Mouse (Mus musculus) lung, adult 2 months (tissue): Measurements from ENCODE around the gene Rnf10. TPM values are rescaled to one million over a fixed set of nuclear protein-coding genes. Genes with fewer than 3 reads are reported as not detected.

Source experiments
- DNase-seq: peaks from one replicate; pipeline ENCODE4 v3.0.0; 2022
- H3K4me1 ChIP-seq: fragments of 200-500 bp; 2 replicates; pipeline ENCODE4 v1.6.1; 2011; ENCODE audit warnings: low read length; ENCODE audit not compliant: control insufficient read depth, insufficient read depth
- H3K4me3 ChIP-seq: fragments of 200-500 bp; replicated peaks from 2 replicates; pipeline ENCODE3; 2011; ENCODE audit warnings: low read depth, mild to moderate bottlenecking, control low read depth, low read length; ENCODE audit errors: extremely low read depth
- CTCF ChIP-seq: fragments of 200-500 bp; IDR thresholded peaks from 2 replicates; pipeline ENCODE4 v1.5.1; 2011; ENCODE audit warnings: mild to moderate bottlenecking, low read length, control low read depth; ENCODE audit not compliant: insufficient read depth
- POLR2A ChIP-seq: fragments of 200-500 bp; IDR thresholded peaks from 2 replicates; pipeline ENCODE4 v1.6.1; 2011; ENCODE audit warnings: low read depth, mild to moderate bottlenecking, control low read depth, low read length, borderline replicate concordance; ENCODE audit errors: extremely low read depth
- WGBS: fragments of 180-500 bp; shearing (Covaris S2); methylation state at CpG from one replicate; pipeline ENCODE4 v1.1.7; 2018; 5-methylcytosine and 5-hydroxymethylcytosine counted together
- polyA plus RNA-seq: library from polyadenylated mRNA; depleted of rRNA; stranded (reverse); fragments of >200 nt; gene quantifications from 2 replicates; pipeline ENCODE4 v1.2.3, GENCODE M21; 2012

Gene Rnf10
- polyA plus RNA-seq, 1 experiment = 133 TPM

DNA sequence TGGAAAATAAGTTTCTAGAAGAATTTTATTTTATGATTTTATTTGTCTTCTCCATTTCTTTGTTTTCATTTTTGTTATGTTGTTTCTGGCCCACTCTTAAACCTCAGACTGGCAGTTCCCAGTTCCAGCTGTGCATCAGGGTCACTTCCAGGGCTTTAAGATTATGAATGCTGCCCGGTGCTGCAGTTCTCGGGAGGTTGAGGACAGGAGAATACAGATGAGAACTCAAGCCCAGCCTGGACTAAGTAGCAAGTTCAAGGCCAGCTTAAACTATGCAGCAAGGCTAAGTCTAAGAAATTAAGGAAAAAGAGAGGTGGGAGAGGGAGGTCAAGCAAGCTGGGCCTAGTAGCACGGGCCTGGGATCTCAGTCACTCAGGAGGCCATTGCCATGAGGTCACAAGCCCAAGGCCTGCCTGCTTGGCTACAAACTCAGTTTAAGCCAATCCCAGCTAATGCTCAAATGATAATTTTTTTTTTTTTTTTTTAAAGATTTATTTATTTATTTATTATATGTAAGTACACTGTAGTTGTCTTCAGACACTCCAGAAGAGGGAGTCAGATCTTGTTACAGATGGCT lies 5.1 kb downstream of the Rnf10 start:
- Histone ChIP-seq H3K4me3 (no peak overlapping the region), H3K4me1 (peaks cover 31% of the 10 kb centered on the region)
- 64% methylated on average over 3 of the region's 3 CpGs for WGBS
- no peak for TF ChIP-seq CTCF
- no peak for TF ChIP-seq POLR2A
- DNase-seq = no peak

GRCm38 (mm10) chr5:115266787-115267468 lies 5.8 kb downstream of the Rnf10 start:
- Histone ChIP-seq H3K4me1 (peaks cover 32% of the 10 kb centered on the region), H3K4me3 (no peak overlapping the region)
- no peak for TF ChIP-seq POLR2A
- TF ChIP-seq CTCF = no peak
- WGBS = 47% methylated on average over 8 of the region's 8 CpGs
- no peak for DNase-seq

DNA sequence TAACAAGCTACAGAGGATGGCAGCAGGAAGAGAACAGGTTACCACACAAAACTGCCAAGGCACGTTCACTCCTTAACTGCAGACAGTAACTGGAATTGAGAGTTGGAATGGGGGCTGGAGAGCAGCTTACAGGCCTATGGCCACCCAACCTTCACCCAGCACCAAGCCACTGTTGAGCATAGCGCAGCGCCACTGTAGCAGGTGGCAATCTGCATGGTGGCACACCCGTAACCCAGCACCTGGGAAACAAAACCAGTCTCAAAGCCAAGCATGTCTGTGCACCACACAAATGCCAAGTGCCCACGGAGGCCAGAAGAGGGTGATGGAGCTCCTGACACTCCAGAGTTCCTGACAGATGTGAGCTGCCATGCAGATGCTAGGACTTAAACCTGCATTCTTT lies 6.4 kb downstream of the Rnf10 start:
- 69% methylated on average over 5 of the region's 5 CpGs for WGBS
- H3K4me1 ChIP-seq = peaks cover 29% of the 10 kb centered on the region

DNA sequence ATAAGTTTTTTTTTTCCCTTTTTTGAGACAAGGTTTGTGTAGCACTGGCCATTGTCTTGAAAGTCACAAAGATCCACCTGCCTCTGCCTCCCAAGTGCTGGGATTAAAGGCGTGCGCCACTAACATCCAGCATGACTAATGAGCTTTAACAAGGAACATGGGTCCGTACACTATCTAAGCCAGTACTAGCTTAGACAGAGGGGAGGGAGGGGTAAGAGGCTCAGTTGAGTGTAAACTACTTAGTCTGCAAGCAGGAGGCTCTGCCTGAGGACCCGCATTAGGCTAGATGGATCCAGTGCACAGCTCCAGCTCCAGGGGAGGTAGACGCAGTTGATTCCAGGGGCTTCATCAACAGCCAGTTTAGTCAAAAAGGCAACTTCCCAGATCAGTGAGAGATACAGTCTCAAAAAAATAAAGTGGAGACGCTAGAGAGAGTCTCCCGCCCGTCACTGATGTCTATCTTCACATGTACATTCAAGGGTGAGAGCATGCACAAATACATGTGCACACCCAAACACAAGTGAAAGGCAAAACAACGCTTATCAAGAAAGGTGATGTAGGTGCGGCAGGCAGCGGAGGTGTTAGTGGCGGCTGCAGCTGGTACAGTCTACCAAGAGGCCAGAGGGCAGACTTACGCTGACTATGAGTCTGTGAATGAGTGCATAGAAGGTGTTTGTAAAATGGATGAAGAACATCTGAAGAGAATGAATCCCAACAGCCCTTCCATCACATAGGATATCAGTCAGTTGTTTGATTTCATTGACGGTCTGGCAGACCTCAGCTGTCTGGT lies 10.0 kb downstream of the Rnf10 start:
- no peak overlapping the region for H3K4me3 ChIP-seq
- H3K4me1 ChIP-seq = peaks cover 16% of the 10 kb centered on the region
- WGBS = 83% methylated on average over 14 of the region's 14 CpGs
- no peak for TF ChIP-seq POLR2A
- no peak for TF ChIP-seq CTCF
- DNase-seq = no peak

More for the DNA sequence above, 6.4 kb downstream of the Rnf10 start:
- TF ChIP-seq CTCF (no peak), POLR2A (no peak)
- H3K4me3 ChIP-seq = no peak overlapping the region
- DNase-seq = no peak

DNA sequence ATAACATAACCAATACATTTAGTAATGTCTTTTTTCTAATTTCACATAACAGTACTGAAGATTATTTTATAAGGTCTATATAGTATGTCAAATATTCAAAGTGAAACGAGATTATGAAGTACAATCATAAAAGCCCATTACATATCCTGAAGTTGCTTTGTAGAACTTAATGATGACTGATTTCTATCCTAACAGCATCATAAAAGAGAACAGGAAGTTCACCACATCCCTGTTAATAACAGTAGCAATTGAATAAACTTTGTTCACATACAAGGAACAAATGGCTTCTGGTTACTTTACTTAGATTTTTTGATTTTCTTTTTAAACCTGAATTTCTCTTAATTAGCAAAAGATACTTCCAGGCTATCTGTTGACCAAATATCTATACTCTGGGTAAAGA lies 10.8 kb downstream of the Rnf10 start:
- H3K4me1 ChIP-seq = peaks cover 16% of the 10 kb centered on the region
- TF ChIP-seq POLR2A (no peak), CTCF (no peak)

DNA sequence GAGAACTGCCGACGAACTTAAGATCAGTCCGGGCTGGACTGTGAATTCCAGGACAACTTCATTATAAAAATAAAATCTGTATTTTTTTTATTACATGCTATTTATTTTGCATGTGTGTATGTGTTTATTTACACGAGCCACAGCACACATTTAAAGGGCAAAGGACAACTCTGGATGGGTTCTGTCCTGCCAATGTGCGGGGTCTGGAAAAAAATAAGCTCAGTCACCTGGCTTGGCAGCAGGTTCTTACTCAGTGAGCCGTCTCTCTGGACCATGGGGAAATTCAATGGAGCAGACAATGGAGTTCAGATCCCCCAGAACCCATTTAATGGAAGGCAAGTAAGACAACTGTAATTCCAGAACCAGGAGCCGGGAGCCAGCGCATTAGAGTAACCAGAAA lies 11.6 kb downstream of the Rnf10 start:
- WGBS = 82% methylated on average over 8 of the region's 8 CpGs
- Histone ChIP-seq H3K4me1 (peaks cover 9% of the 10 kb centered on the region), H3K4me3 (no peak overlapping the region)
- TF ChIP-seq CTCF (no peak), POLR2A (no peak)
- DNase-seq = no peak

More for the DNA sequence above, 10.8 kb downstream of the Rnf10 start:
- no peak for DNase-seq
- no peak overlapping the region for H3K4me3 ChIP-seq
- WGBS = 47% methylated on average over 1 of the region's 1 CpGs

DNA sequence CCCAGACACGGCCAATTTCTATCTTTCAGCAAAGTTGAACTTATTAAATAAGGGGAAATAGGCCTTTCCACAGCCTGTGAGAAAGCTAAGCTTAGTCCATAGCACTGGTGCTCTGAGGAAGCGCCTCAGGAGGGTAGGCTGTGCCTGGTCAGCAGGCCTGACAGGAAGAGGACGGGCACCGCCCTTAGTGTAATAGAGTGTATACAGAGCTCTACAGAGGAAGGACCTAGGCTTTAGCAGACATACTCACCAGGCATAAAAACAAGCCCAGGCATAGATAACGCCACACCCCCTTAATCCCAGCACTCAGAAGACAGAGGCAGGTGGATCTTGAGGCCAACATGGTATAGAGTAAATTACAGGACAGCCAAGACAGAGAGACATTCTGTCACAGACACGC lies 12.3 kb downstream of the Rnf10 start:
- DNase-seq = no peak
- Histone ChIP-seq H3K4me3 (no peak overlapping the region), H3K4me1 (peaks cover 5% of the 10 kb centered on the region; the same call in 1 of the 2 replicates)
- 61% methylated on average over 6 of the region's 6 CpGs for WGBS
- TF ChIP-seq POLR2A (no peak), CTCF (no peak)

DNA sequence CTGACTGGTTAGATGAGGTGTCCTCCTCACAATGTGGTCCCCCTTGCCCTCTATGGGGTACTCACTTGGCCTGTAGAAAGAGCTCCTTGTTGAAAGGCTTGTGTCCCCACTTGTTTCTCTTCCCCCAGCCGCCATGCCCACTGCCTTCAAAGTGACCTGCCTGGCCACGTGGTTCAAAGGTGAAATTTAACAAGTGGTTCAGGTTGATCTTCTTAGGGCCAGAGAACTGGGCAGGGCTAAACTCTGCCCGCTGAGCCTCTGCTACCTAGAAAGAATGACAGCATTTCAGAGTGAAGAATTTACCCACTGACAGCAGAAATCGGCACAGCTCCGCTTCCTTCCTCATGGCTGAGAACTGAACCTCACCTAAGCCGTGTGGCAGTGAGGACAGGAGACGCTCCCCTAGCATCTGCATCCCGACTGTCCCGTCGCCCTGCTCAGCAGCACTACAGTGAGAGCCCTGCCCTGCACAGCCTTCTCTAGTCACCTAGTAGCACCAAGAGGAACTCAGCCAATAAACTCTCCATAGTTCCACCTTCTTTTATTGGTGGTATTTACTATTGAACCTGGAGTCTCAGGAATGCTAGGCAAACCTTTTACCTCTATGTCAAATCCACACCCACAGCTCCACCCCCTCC lies 15.7 kb downstream of the Rnf10 start:
- DNase-seq = no peak
- whole genome bisulfite sequencing = 84% methylated on average over 10 of the region's 10 CpGs
- no peak overlapping the region for H3K4me3 ChIP-seq
- TF ChIP-seq CTCF (no peak), POLR2A (no peak)
- no peaks in the 10 kb centered on the region for H3K4me1 ChIP-seq

DNA sequence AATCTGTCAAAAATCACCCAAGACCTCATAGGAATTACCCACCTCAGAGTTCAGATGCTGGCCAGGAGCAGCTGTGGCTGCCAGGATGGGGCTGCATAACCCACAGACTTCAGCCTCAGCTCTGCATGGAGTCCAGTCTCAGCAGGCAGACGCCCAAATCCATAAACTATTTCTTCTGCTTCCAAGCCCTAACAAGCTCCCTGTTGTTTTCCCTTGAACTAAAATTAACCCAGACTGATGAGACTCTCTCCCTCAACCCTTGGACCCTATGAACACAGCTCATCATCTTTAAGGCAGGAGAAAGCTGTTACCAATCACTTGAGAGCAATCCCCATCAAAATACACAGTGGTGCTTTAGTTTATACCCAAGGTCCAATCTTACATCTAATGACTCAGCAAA lies 17.2 kb downstream of the Rnf10 start:
- DNase-seq = no peak
- no peaks in the 10 kb centered on the region for H3K4me1 ChIP-seq
- no peak overlapping the region for H3K4me3 ChIP-seq
- TF ChIP-seq CTCF (no peak), POLR2A (no peak)
- 82% methylated on average over 1 of the region's 1 CpGs for WGBS

- Histone ChIP-seq H3K4me1 (peaks cover 4% of the 10 kb centered on the region; the same call in 1 of the 2 replicates), H3K4me3 (no peak overlapping the region)
- TF ChIP-seq POLR2A (no peak), CTCF (no peak)
- 81% methylated on average over 11 of the region's 11 CpGs for WGBS
- no peak for DNase-seq
Observed at GRCm38 (mm10) chr5:115240191-115240590, 32.5 kb downstream of the Rnf10 start.
